Mouse (Mus musculus): Measurements from ENCODE around the gene Spaca4. TPM values are rescaled to one million over a fixed set of nuclear protein-coding genes. Genes with fewer than 3 reads are reported as not detected.

Spaca4 gene
- polyA plus RNA-seq, 1 experiment from 2014 or later, result not detected

- Histone ChIP-seq H3K27ac (peak overlapping the region; percentile 78), H3K79me2 (ENCODE audit: inconsistent target) (peaks cover 6% of the 10 kb centered on the region; the same call in 1 of the 2 replicates), H3K4me3 (ENCODE audit: inconsistent target) (no peak overlapping the region; the same call in 1 of the 2 replicates), H3K36me3 (ENCODE audit: inconsistent target) (no peaks in the 10 kb centered on the region)
- WGBS (ENCODE audit: missing documents), result 52% methylated on average over 12 of the region's 12 CpGs
These were observed 22.0 kb downstream of the Spaca4 start for GRCm38 (mm10) chr7:45703521-45704033.

GRCm38 (mm10) chr7:45702809-45703520 lies 22.6 kb downstream of the Spaca4 start:
- Histone ChIP-seq H3K4me3 (ENCODE audit: inconsistent target) (no peak overlapping the region), H3K36me3 (ENCODE audit: inconsistent target) (no peaks in the 10 kb centered on the region), H3K79me2 (ENCODE audit: inconsistent target) (peaks cover 5% of the 10 kb centered on the region; the same call in 1 of the 2 replicates), H3K27ac (no peak overlapping the region)
- 94% methylated on average over 16 of the region's 17 CpGs for WGBS (ENCODE audit: missing documents)

DNA sequence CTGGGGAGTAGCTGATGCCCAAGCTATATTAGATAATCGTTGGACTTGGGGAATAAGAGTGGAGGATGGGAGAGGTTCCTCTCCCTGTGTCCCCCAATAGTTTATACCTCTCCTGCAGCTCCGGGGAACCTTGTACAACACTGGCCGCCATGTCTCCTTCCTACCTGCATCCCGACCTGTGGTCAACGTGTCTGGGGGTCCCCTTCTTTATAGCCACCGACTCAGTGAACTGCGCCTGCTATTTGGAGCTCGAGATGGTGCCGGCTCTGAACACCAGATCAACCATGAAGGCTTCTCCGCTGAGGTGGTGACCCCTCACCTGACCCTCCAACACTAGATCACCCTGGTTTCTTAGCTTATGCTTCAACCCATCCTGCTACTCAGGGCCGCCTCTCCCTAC lies 23.3 kb downstream of the Spaca4 start:
- 90% methylated on average over 10 of the region's 11 CpGs for WGBS (ENCODE audit: missing documents)
- no peak overlapping the region for H3K27ac ChIP-seq
- no peaks in the 10 kb centered on the region for H3K36me3 ChIP-seq (ENCODE audit: inconsistent target)
- no peak overlapping the region for H3K4me3 ChIP-seq (ENCODE audit: inconsistent target)
- H3K79me2 ChIP-seq (ENCODE audit: inconsistent target), result peaks cover 5% of the 10 kb centered on the region; the same call in 1 of the 2 replicates

DNA sequence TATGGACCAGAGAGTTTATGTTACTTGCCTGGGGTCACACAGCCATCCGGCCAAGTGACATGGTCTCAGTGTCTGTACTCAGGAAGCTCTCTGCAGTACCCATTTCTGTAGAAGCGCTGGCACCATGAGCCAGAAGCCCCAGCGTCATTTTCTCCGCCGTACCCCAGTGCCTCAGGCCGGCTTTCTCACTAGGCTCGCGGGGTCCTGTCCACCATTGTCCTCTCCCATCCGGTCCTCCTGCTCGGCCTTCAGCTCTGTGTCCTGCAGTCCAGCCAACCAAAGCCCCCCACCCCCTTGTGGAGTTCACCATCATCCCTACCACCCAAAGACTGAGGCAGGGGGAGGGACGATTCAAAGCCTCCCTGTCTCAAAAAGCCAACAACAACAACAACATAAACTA lies 24.0 kb downstream of the Spaca4 start:
- WGBS (ENCODE audit: missing documents), result 93% methylated on average over 11 of the region's 11 CpGs
- no peaks in the 10 kb centered on the region for H3K36me3 ChIP-seq (ENCODE audit: inconsistent target)
- no peak overlapping the region for H3K27ac ChIP-seq
- peaks cover 5% of the 10 kb centered on the region; the same call in 1 of the 2 replicates for H3K79me2 ChIP-seq (ENCODE audit: inconsistent target)
- H3K4me3 ChIP-seq (ENCODE audit: inconsistent target), result no peak overlapping the region

DNA sequence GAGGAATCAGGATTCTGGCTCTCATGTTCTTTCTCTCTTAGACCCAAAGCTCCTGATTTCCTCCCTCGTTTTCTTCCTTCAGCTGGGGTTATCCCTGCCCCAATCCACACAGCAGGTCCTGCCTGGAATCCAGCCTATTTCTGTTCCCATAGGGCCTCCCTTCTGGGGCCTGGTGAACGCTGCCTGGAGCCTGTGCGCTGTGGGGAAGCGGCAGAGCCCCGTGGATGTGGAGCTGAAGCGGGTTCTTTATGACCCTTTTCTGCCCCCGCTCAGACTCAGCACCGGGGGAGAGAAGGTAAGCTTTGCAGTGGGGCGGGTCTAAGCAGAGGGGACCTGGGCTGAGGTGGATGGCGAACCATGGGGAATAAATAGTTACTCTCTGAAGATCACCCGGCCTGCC lies 24.5 kb downstream of the Spaca4 start:
- H3K79me2 ChIP-seq (ENCODE audit: inconsistent target), result peaks cover 3% of the 10 kb centered on the region; the same call in 1 of the 2 replicates
- WGBS (ENCODE audit: missing documents), result 56% methylated on average over 11 of the region's 11 CpGs
- no peaks in the 10 kb centered on the region for H3K36me3 ChIP-seq (ENCODE audit: inconsistent target)
- H3K4me3 ChIP-seq (ENCODE audit: inconsistent target), result no peak overlapping the region
- H3K27ac ChIP-seq, result no peak overlapping the region

GRCm38 (mm10) chr7:45700301-45701015 lies 25.2 kb downstream of the Spaca4 start:
- 2% methylated on average over 20 of the region's 20 CpGs for WGBS (ENCODE audit: missing documents)
- H3K27ac ChIP-seq, result no peak overlapping the region
- H3K79me2 ChIP-seq (ENCODE audit: inconsistent target), result no peaks in the 10 kb centered on the region
- no peak overlapping the region for H3K4me3 ChIP-seq (ENCODE audit: inconsistent target)
- H3K36me3 ChIP-seq (ENCODE audit: inconsistent target), result no peaks in the 10 kb centered on the region

DNA sequence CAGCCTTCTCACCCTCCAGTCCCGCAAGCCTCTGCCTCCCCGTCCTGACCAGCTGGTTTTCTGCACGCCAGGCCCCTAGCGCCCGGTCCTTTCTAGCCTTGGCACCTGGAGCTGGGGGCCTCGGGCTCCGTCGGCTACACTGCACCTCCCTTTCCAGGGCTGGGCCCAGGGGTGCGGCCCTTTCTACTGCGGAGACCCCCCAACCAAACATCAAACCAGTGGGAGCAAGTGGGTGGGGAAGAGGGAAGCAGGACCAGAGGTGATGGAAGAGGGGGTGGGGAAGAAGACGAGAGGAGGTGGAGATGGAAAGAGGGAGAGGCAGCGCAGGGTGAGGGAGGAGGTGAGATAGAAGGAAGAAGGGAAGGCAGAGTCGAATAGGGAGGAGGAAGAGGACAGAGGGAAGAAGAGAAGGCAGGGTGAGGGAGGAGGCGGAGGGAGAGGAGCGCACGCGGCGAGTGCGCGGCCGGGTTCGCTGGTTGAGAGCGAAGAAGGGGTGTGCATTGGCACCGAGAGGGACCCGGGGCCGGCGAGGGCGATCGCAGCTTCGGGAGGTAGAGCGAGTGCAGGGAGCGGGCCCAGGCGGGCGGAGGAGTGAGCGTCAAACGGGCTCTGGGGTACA lies 26.0 kb downstream of the Spaca4 start, which contains the start of gene Car11:
TSS of gene Car11 (plus strand) at position 321 of the 619 bp plus-strand sequence.
- H3K36me3 ChIP-seq (ENCODE audit: inconsistent target), result no peaks in the 10 kb centered on the region
- WGBS (ENCODE audit: missing documents), result 15% methylated on average over 35 of the region's 36 CpGs
- H3K27ac ChIP-seq, result no peak within 1 kb of the TSS
- H3K79me2 ChIP-seq (ENCODE audit: inconsistent target), result no peaks in the 10 kb centered on the region
- H3K4me3 ChIP-seq (ENCODE audit: inconsistent target), result no peak within 1 kb of the TSS

DNA sequence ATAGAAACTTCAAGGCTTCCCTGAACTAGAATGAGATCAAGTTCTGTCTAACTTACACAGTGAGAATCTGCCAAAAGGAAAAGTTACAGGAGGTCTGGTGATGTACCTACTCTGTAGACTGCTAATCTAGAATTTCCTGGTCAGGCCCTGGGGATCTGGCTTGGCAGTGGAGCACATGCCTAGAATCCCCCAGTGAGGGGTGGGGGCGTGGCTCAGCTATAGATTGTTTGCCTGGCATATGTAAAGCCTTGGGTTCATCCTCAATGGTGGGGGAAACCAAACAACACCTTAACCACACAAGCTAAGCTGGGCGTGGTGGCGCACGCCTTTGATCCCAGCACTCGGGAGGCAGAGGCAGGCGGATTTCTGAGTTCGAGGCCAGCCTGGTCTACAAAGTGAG lies 27.7 kb downstream of the Spaca4 start:
- 56% methylated on average over 1 of the region's 7 CpGs for WGBS (ENCODE audit: missing documents)
- Histone ChIP-seq H3K36me3 (ENCODE audit: inconsistent target) (no peaks in the 10 kb centered on the region), H3K4me3 (ENCODE audit: inconsistent target) (no peak overlapping the region), H3K27ac (no peak overlapping the region), H3K79me2 (ENCODE audit: inconsistent target) (no peaks in the 10 kb centered on the region)

GRCm38 (mm10) chr7:45695098-45695497 lies 30.5 kb downstream of the Spaca4 start:
- H3K27ac ChIP-seq, result no peak overlapping the region
- H3K79me2 ChIP-seq (ENCODE audit: inconsistent target), result no peaks in the 10 kb centered on the region
- H3K36me3 ChIP-seq (ENCODE audit: inconsistent target), result no peaks in the 10 kb centered on the region
- no peak overlapping the region for H3K4me3 ChIP-seq (ENCODE audit: inconsistent target)
- 34% methylated on average over 3 of the region's 6 CpGs for WGBS (ENCODE audit: missing documents)

DNA sequence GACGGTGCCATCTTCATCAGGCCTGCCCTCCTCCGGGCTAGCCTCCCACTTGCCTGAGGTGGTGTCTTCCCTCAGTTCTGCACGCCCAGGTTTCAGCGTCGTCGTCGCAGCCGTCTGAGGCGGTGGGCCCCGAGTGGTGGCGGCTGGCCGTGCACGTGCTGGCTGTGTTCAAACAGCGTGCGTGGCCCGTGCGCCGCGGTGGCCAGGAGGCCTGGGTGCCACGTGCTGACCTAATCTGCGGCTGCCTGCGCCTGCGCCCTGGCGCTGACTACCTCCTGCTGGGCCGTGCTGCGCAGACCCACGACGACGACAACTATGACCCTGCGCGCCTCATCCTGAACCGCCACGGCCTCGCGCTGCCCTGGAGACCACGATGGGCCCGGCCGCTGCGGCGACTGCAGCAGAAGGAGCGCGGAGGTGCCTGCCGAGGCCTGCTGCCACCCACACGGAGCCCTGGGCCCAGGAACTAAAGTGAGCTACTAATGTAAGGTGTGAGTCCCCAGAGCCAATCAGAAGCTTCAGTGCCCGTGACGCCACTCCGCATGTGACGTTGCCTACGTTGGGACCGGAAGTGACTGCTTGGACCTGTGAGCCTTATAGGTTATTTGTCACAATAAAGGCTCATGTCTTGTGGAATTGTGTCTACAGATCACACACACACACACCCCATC lies 31.6 kb downstream of the Spaca4 start, which contains the start of gene Sec1:
TSS of gene Sec1 (minus strand) at position 482 of the 671 bp plus-strand sequence.
- 93% methylated on average over 45 of the region's 50 CpGs for WGBS (ENCODE audit: missing documents)
- H3K36me3 ChIP-seq (ENCODE audit: inconsistent target), result no peaks in the 10 kb centered on the region
- H3K27ac ChIP-seq, result no peak within 1 kb of the TSS
- H3K79me2 ChIP-seq (ENCODE audit: inconsistent target), result no peaks in the 10 kb centered on the region
- no peak within 1 kb of the TSS for H3K4me3 ChIP-seq (ENCODE audit: inconsistent target)

- H3K27ac ChIP-seq, result no peak overlapping the region
- no peaks in the 10 kb centered on the region for H3K79me2 ChIP-seq (ENCODE audit: inconsistent target)
- no peaks in the 10 kb centered on the region for H3K36me3 ChIP-seq (ENCODE audit: inconsistent target)
- H3K4me3 ChIP-seq (ENCODE audit: inconsistent target), result no peak overlapping the region
- WGBS (ENCODE audit: missing documents), result 95% methylated on average over 2 of the region's 2 CpGs
These were observed 33.2 kb downstream of the Spaca4 start for GRCm38 (mm10) chr7:45692364-45692763.

DNA sequence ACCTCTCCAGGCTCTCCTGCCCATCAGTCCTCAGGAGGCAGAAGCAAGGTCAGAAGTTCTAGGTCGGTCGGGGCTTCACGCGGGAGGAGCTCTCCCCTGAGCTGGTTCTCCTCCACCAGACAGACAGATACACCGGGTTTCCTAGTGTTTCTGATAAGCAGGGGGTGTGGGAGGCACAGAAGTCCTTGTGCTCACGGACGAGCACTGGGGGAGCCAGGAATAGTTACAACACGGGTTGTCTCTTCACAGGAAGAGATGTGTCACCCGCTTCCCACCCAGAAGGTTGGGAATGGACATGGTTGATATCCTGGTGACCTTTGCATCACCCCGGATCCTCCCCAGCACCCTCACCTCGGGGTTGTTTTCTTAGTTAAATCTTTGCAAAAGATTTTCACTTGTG lies 35.8 kb downstream of the Spaca4 start:
- no peak overlapping the region for H3K27ac ChIP-seq
- no peak overlapping the region for H3K4me3 ChIP-seq (ENCODE audit: inconsistent target)
- 88% methylated on average over 11 of the region's 11 CpGs for WGBS (ENCODE audit: missing documents)
- no peaks in the 10 kb centered on the region for H3K36me3 ChIP-seq (ENCODE audit: inconsistent target)
- H3K79me2 ChIP-seq (ENCODE audit: inconsistent target), result no peaks in the 10 kb centered on the region

DNA sequence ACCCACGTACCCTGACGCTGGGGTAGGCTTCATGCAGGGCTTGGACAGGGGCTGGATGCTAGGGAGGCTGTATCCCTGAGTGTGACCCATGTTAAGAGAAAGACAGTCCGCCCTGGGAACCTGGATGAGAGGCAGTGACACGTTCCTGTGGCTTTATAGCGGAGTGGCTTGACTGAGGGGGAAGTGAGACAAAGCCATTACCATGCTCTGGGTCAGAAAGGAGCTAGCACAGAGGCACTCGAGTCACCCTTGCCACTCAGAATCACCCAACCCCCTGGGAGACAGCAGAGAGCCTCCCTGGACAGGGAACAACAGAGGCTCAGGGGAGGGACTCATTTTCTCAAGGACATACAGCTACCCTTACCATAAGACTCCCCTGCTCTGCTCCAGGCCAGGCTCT lies 36.5 kb downstream of the Spaca4 start:
- Histone ChIP-seq H3K36me3 (ENCODE audit: inconsistent target) (no peaks in the 10 kb centered on the region), H3K4me3 (ENCODE audit: inconsistent target) (no peak overlapping the region), H3K27ac (no peak overlapping the region), H3K79me2 (ENCODE audit: inconsistent target) (no peaks in the 10 kb centered on the region)
- 50% methylated on average over 6 of the region's 6 CpGs for WGBS (ENCODE audit: missing documents)

GRCm38 (mm10) chr7:45686841-45687240 lies 38.8 kb downstream of the Spaca4 start:
- WGBS (ENCODE audit: missing documents), result 70% methylated on average over 3 of the region's 3 CpGs
- H3K4me3 ChIP-seq (ENCODE audit: inconsistent target), result no peak overlapping the region
- no peaks in the 10 kb centered on the region for H3K79me2 ChIP-seq (ENCODE audit: inconsistent target)
- no peaks in the 10 kb centered on the region for H3K36me3 ChIP-seq (ENCODE audit: inconsistent target)
- no peak overlapping the region for H3K27ac ChIP-seq
